Mouse (Mus musculus) heart, embryonic 16.5 days (tissue): ENCODE measurements around the gene Sun3. TPM values are rescaled to one million over a fixed set of nuclear protein-coding genes. Genes with fewer than 3 reads are reported as not detected.

Experiments
- ATAC-seq: fragments of 200-750 bp; cut with Nextera tagmentation; replicated peaks from 2 replicates; pipeline ENCODE4 v1.8.0; 2017; ENCODE audit warnings: moderate number of reproducible peaks; ENCODE audit not compliant: insufficient read depth, low FRiP score; ENCODE audit errors: extremely low read depth
- H3K27ac ChIP-seq: fragments of 300-500 bp; sonication (generic); 2 replicates; pipeline ENCODE4 v1.5.1; 2014; ENCODE audit warnings: mild to moderate bottlenecking, low read length, control low read depth, moderate library complexity
- H3K27me3 ChIP-seq: fragments of 300-500 bp; sonication (generic); 2 replicates; pipeline ENCODE4 v1.6.1; 2014; ENCODE audit warnings: low read length, mixed read lengths; ENCODE audit not compliant: control insufficient read depth, insufficient read depth
- H3K36me3 ChIP-seq: fragments of 300-500 bp; sonication (generic); 2 replicates; pipeline ENCODE4 v1.6.1; 2014; ENCODE audit not compliant: control insufficient read depth, insufficient read depth
- H3K4me1 ChIP-seq: fragments of 300-500 bp; sonication (generic); 2 replicates; pipeline ENCODE4 v1.6.1; 2014; ENCODE audit warnings: low read length, mixed read lengths; ENCODE audit not compliant: control insufficient read depth, insufficient read depth
- H3K4me2 ChIP-seq: fragments of 300-500 bp; sonication (generic); 2 replicates; pipeline ENCODE4 v1.6.1; 2014; ENCODE audit warnings: low read depth, mild to moderate bottlenecking, control low read depth, low read length
- H3K4me3 ChIP-seq: fragments of 300-500 bp; sonication (generic); 2 replicates; pipeline ENCODE4 v1.5.1; 2014; ENCODE audit warnings: mild to moderate bottlenecking, control low read depth, low read length
- H3K9ac ChIP-seq: fragments of 300-500 bp; sonication (generic); 2 replicates; pipeline ENCODE4 v1.6.1; 2014; ENCODE audit warnings: low read length, control low read depth
- H3K9me3 ChIP-seq: fragments of 300-500 bp; sonication (generic); replicated peaks from 2 replicates; pipeline ENCODE4 v1.6.1; 2016; ENCODE audit warnings: low read length; ENCODE audit not compliant: control insufficient read depth
- WGBS: fragments of 180-500 bp; shearing (Covaris S2); extraction: QIAGEN DNeasy Blood & Tissue Kit; methylation state at CpG from one replicate; pipeline ENCODE4 v1.1.7; 2014; 5-methylcytosine and 5-hydroxymethylcytosine counted together
- polyA plus RNA-seq: library from polyadenylated mRNA; unstranded; fragments of >200 nt; fragmentation: Nextera tagmentation; extraction: Ambion mirVana; gene quantifications from 2 replicates; pipeline ENCODE4 v1.2.1, GENCODE M21; 2015

Sun3 gene
- 0.85 and 1.2 TPM in 2 replicates for polyA plus RNA-seq

GRCm38 (mm10) chr11:9048703-9049060, at the start of gene Sun3:
Gene Sun3, minus strand, starts transcription at chr11:9048991.
- H3K4me3 ChIP-seq, result peak within 1 kb of the TSS; percentile 56
- H3K4me2 ChIP-seq, result peak within 1 kb of the TSS; percentile 87
- H3K9ac ChIP-seq, result peak within 1 kb of the TSS; percentile 68
- no peaks in the 10 kb centered on the region for H3K36me3 ChIP-seq
- peak within 1 kb of the TSS; percentile 71 for H3K27ac ChIP-seq
- ATAC-seq, result peak; percentile 32
- WGBS, result 0% methylated on average over 18 of the region's 18 CpGs
- no peaks in the 10 kb centered on the region for H3K27me3 ChIP-seq
- H3K9me3 ChIP-seq, result no peaks in the 10 kb centered on the region
- H3K4me1 ChIP-seq, result peaks cover 27% of the 10 kb centered on the region

GRCm38 (mm10) chr11:9076444-9076843, 27.7 kb upstream of the Sun3 start:
- Histone ChIP-seq H3K9ac (no peak overlapping the region), H3K4me1 (no peaks in the 10 kb centered on the region), H3K9me3 (no peaks in the 10 kb centered on the region), H3K4me2 (no peak overlapping the region), H3K36me3 (no peaks in the 10 kb centered on the region), H3K27ac (no peak overlapping the region), H3K4me3 (no peak overlapping the region), H3K27me3 (no peaks in the 10 kb centered on the region)
- no peak for ATAC-seq
- 81% methylated on average over 3 of the region's 3 CpGs for WGBS

GRCm38 (mm10) chr11:9060484-9060883, 11.7 kb upstream of the Sun3 start:
- 38% methylated on average over 5 of the region's 5 CpGs for WGBS
- Histone ChIP-seq H3K9ac (no peak overlapping the region), H3K4me2 (no peak overlapping the region), H3K4me1 (no peaks in the 10 kb centered on the region), H3K9me3 (no peaks in the 10 kb centered on the region), H3K27ac (no peak overlapping the region), H3K4me3 (no peak overlapping the region), H3K36me3 (no peaks in the 10 kb centered on the region), H3K27me3 (no peaks in the 10 kb centered on the region)
- no peak for ATAC-seq

GRCm38 (mm10) chr11:9060029-9060428, 11.2 kb upstream of the Sun3 start:
- WGBS, result 85% methylated on average over 1 of the region's 1 CpGs
- Histone ChIP-seq H3K4me1 (no peaks in the 10 kb centered on the region), H3K27ac (no peak overlapping the region), H3K9ac (no peak overlapping the region), H3K4me3 (no peak overlapping the region), H3K27me3 (no peaks in the 10 kb centered on the region), H3K4me2 (no peak overlapping the region), H3K36me3 (no peaks in the 10 kb centered on the region), H3K9me3 (no peaks in the 10 kb centered on the region)
- ATAC-seq, result no peak

- no peak overlapping the region for H3K9ac ChIP-seq
- H3K36me3 ChIP-seq, result no peaks in the 10 kb centered on the region
- no peak overlapping the region for H3K4me3 ChIP-seq
- no peaks in the 10 kb centered on the region for H3K4me1 ChIP-seq
- H3K9me3 ChIP-seq, result no peaks in the 10 kb centered on the region
- H3K27ac ChIP-seq, result no peak overlapping the region
- H3K27me3 ChIP-seq, result no peaks in the 10 kb centered on the region
- 83% methylated on average over 4 of the region's 4 CpGs for WGBS
- no peak for ATAC-seq
- H3K4me2 ChIP-seq, result no peak overlapping the region
Measured at GRCm38 (mm10) chr11:9057711-9058110, 8.9 kb upstream of the Sun3 start.

- Histone ChIP-seq H3K9me3 (no peaks in the 10 kb centered on the region), H3K36me3 (no peaks in the 10 kb centered on the region), H3K27ac (no peak overlapping the region), H3K4me2 (no peak overlapping the region), H3K27me3 (no peaks in the 10 kb centered on the region), H3K4me3 (no peak overlapping the region), H3K4me1 (no peaks in the 10 kb centered on the region), H3K9ac (no peak overlapping the region)
- no peak for ATAC-seq
- WGBS, result 68% methylated on average over 2 of the region's 2 CpGs
Measured at GRCm38 (mm10) chr11:9056937-9057336, 8.1 kb upstream of the Sun3 start.

GRCm38 (mm10) chr11:9051895-9052294, 3.1 kb upstream of the Sun3 start:
- Histone ChIP-seq H3K27me3 (no peaks in the 10 kb centered on the region), H3K4me3 (no peak overlapping the region), H3K36me3 (no peaks in the 10 kb centered on the region), H3K27ac (no peak overlapping the region), H3K9ac (no peak overlapping the region), H3K4me2 (no peak overlapping the region), H3K4me1 (peaks cover 19% of the 10 kb centered on the region), H3K9me3 (no peaks in the 10 kb centered on the region)
- 66% methylated on average over 2 of the region's 2 CpGs for WGBS
- no peak for ATAC-seq

- peaks cover 27% of the 10 kb centered on the region for H3K4me1 ChIP-seq
- H3K4me3 ChIP-seq, result no peak overlapping the region
- WGBS, result 67% methylated on average over 4 of the region's 4 CpGs
- no peaks in the 10 kb centered on the region for H3K27me3 ChIP-seq
- no peak overlapping the region for H3K27ac ChIP-seq
- H3K4me2 ChIP-seq, result peak overlapping the region; percentile 87
- no peaks in the 10 kb centered on the region for H3K36me3 ChIP-seq
- ATAC-seq, result no peak
- no peak overlapping the region for H3K9ac ChIP-seq
- no peaks in the 10 kb centered on the region for H3K9me3 ChIP-seq
Measured at GRCm38 (mm10) chr11:9050241-9050640, 1.4 kb upstream of the Sun3 start.

- WGBS, result 5% methylated on average over 21 of the region's 21 CpGs
- Histone ChIP-seq H3K4me3 (peak within 1 kb of the TSS; percentile 56), H3K36me3 (no peaks in the 10 kb centered on the region), H3K9me3 (no peaks in the 10 kb centered on the region), H3K27ac (peak within 1 kb of the TSS; percentile 71), H3K9ac (peak within 1 kb of the TSS; percentile 68), H3K4me2 (peak within 1 kb of the TSS; percentile 87), H3K27me3 (no peaks in the 10 kb centered on the region), H3K4me1 (peaks cover 27% of the 10 kb centered on the region)
- peak; percentile 96 for ATAC-seq
Measured at GRCm38 (mm10) chr11:9048011-9048702, 634 bp downstream of the Sun3 start, which contains the start of gene Gm11992. Gene Gm11992, plus strand, starts transcription at chr11:9048594.
